Mouse (Mus musculus): ENCODE data around the gene Eif6. TPM values are rescaled to one million over a fixed set of nuclear protein-coding genes. Genes with fewer than 3 reads are reported as not detected.

The Eif6 gene
- 64.2 to 99.8 TPM (median 92.5 TPM) in 4 replicates for total RNA-seq (2023)

DNA sequence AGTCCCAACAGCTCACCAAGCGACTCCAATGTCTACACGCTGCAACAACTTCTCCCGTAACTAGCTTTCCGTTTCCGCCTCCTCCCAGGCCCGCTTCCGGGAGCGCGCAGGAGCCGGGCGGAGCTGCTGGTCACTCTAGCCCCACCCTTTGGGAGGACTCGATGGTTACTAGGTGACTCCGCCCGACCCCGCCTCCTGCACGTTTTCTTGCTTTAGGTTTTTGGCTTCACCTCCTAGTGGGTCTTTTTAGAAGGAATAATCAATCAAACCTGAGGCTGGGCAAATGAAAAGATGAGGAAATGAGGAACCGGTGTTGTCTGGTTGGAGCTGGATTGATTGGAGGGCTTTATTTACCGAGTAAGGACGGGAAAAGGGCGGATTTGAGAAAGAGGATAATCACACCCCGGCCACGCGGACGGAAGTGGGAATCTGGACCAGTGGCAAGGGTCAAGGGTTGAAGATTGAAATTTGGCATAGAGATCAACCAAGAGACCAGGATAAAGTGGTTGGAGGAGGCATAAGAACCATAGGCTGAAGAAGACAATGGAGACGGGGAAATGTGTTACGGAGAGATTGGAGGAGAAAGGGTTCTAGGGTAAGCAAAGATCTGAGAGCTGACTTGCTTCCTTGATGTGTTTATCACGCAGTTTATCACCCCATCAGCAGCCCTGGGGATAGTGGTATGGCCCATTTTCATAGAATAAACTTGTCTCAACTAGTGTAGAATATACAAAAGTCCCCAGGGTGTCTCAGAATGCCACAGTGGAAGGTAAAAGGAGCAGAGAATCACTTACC is at the start of gene Eif6:
Eif6 (minus strand) TSS at position 296 of the 795 bp plus-strand sequence.

DNA sequence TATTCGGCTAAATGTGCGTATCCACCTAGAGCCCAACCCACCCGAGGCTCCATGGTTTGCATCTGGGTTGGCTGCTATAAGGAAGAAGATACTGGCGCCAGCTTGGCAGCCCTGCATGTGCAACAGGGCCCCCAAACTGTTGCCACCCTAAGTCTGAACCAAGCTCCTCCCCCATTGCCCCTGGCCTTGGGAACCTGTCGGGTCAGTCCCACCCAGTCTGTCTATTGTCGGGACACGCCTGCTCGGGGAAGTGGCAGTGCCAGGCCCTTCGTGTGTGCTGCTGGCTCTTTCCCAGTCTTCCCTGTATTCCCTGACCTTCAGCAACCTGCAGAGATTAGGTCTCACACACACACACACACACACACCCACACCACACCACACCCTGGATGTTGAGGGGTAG is 8.0 kb upstream of the Eif6 start, which contains the start of gene Fam83c:
Fam83c (minus strand) TSS at position 123 of the 400 bp plus-strand sequence.

DNA sequence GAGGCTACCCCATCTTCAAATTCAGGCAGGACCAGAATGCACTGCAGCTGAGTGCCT is 7.5 kb downstream of the Eif6 start, which contains the start of gene BC029722:
BC029722 (minus strand) TSS at position 35 of the 57 bp plus-strand sequence.

DNA sequence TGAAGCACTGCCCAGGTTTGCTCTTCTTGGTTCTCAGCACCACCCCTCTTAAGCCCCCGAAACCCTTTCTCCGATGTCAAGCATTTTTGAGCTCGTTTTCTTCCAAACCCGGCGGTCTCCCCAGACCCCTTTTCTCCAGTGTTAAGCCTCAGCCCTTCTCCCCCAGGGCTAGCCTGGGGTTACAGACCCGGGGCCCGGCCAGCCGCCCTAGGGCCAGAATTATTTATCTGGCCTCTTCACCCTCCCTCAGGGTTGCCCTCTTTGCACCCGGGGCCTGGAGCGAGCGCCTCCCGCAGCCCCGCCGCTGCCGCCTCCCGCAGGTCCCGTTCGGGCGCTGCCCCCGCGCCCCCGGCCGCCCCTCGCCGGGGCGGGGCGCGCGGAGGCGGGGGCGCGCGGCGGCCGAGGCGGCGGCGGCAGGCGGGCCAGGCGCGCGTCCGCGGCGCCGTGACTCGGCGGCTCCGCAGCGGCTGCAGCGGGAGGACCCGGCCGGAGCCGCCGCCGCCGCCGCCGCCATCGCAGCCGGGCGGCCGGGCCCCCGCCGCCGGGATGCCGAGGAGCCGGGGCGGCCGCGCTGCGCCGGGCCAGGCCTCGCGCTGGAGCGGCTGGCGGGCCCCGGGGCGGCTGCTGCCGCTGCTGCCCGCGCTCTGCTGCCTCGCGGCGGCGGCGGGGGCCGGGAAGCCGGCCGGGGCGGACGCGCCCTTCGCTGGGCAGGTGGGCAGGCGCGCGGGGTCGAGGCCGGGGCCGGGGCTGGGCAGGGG is 51.6 kb downstream of the Eif6 start, which contains the start of gene Mmp24:
Mmp24 (plus strand) TSS at position 416 of the 758 bp plus-strand sequence.

Other genes with a start within 250 kb of the Eif6 start
- 11.1 to 14.3 TPM (median 12.5 TPM) in 4 replicates for gene Gss, start 234.1 kb downstream of the Eif6 start, total RNA-seq (2023)
- gene Myh7b, start 215.7 kb downstream of the Eif6 start, total RNA-seq (2023): not detected in 4 replicates
- 156 to 174 TPM (median 165 TPM) in 4 replicates for gene Trpc4ap, start 134.5 kb downstream of the Eif6 start, total RNA-seq (2023)
- 30.0 to 35.9 TPM (median 32.6 TPM) in 4 replicates for gene Edem2, start 97.5 kb downstream of the Eif6 start, total RNA-seq (2023)
- gene Gm17581, start 91.1 kb downstream of the Eif6 start, total RNA-seq (2023): not detected in 4 replicates
- gene Procr, start 75.8 kb downstream of the Eif6 start, total RNA-seq (2023): not detected in 4 replicates
- not detected in 4 replicates for gene Mmp24, start 51.6 kb downstream of the Eif6 start, total RNA-seq (2023)
- gene BC029722, start 7.5 kb downstream of the Eif6 start, total RNA-seq (2023): 25.4 to 31.1 TPM (median 27.5 TPM) in 4 replicates
- gene Fam83c, start 7.9 kb upstream of the Eif6 start, total RNA-seq (2023): 0.18 TPM in 1 of 4 replicates, not detected in the others
- gene Uqcc1, start 103.4 kb upstream of the Eif6 start, total RNA-seq (2023): 32.0 to 42.2 TPM (median 34.6 TPM) in 4 replicates
- not detected in 4 replicates for gene Gm15557, start 113.8 kb upstream of the Eif6 start, total RNA-seq (2023)
- gene Gdf5, start 118.4 kb upstream of the Eif6 start, total RNA-seq (2023): not detected in 4 replicates
- gene Cep250, start 129.5 kb upstream of the Eif6 start, total RNA-seq (2023): 58.5 to 72.8 TPM (median 62.7 TPM) in 4 replicates
- gene 6430550D23Rik, start 181.1 kb upstream of the Eif6 start, total RNA-seq (2023): 1.3 to 3.1 TPM (median 2.2 TPM) in 4 replicates
- 66.9 to 83.2 TPM (median 76.8 TPM) in 4 replicates for gene Ergic3, start 181.1 kb upstream of the Eif6 start, total RNA-seq (2023)
- gene Fer1l4, start 226.0 kb upstream of the Eif6 start, total RNA-seq (2023): not detected in 4 replicates
- 5.0 to 7.5 TPM (median 6.1 TPM) in 4 replicates for gene Spag4, start 238.2 kb upstream of the Eif6 start, total RNA-seq (2023)